Mouse (Mus musculus): ENCODE data around the gene Kiz.

DNA sequence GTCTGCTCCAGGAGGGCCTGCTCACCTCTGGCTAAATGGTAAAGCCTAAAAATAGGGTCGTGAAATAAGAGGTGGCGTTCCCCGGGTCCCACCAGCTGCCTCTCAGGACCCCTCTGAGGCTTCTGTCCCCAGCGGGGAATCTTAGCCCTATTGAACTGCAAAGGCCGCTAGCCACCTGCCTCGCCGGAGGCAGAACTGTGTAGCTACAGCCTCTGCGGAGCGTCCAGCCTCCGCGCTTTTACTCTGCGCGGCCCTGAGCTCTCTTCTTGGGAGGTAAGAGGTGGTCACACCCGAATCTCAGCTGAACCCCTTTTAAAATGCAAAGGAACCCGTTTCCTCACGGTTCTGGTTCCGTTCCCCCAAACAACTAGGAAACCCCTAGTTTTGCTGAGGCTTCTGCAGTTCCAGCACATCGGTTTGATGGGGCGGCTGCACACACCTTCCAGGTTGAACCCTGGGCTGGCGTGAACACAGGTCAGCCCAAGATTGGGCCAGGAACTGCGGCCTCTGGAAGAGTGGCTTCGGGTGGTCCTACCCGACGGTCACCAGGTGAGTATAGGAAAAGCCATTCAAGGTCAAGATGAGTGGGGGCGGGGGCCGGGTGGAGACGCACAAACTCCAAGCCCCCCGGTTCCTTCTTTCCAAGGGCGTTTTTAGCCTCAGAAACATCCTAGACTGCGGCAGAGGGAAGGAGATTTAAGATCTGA, 16.9 kb upstream of the Kiz start:
- no peak for TF ChIP-seq CTCF (IDR thresholded peaks at IDR 0.05; ENCODE audit: borderline replicate concordance, insufficient read depth, low read length)
- TF ChIP-seq POLR2A (IDR thresholded peaks at IDR 0.05; ENCODE audit: low read depth, low read length): no peak

All from embryonic fibroblast, embryonic 13.5 days (primary cell).